Mouse (Mus musculus) hindbrain, postnatal 0 days (tissue): ENCODE measurements around the gene Dapk3. TPM values are rescaled to one million over a fixed set of nuclear protein-coding genes. Genes with fewer than 3 reads are reported as not detected.

ENCODE experiments used
- ATAC-seq: fragments of 200-750 bp; cut with Nextera tagmentation; 2 replicates; pipeline ENCODE4 v1.8.0; 2017; ENCODE audit warnings: mild to moderate bottlenecking, moderate TSS enrichment, moderate library complexity
- DNase-seq: peaks from one replicate; pipeline ENCODE4 v3.0.0-alpha.2; 2015; ENCODE audit warnings: low spot score
- H3K27ac ChIP-seq: fragments of 300-500 bp; sonication (generic); 2 replicates; pipeline ENCODE4 v1.5.1; 2014; ENCODE audit warnings: mild to moderate bottlenecking
- H3K27me3 ChIP-seq: fragments of 300-500 bp; sonication (generic); 2 replicates; pipeline ENCODE4 v1.6.1; 2014; ENCODE audit warnings: low read length, mixed read lengths; ENCODE audit not compliant: insufficient read depth
- H3K36me3 ChIP-seq: fragments of 300-500 bp; sonication (generic); 2 replicates; pipeline ENCODE4 v1.6.1; 2014; ENCODE audit warnings: low read length, mixed read lengths; ENCODE audit not compliant: insufficient read depth
- H3K4me1 ChIP-seq: fragments of 300-500 bp; sonication (generic); 2 replicates; pipeline ENCODE4 v1.6.1; 2014; ENCODE audit warnings: antibody characterized with exemption, low read length, mixed read lengths; ENCODE audit not compliant: insufficient read depth
- H3K4me2 ChIP-seq: fragments of 300-500 bp; sonication (generic); 2 replicates; pipeline ENCODE4 v1.6.1; 2014; ENCODE audit warnings: low read depth, mild to moderate bottlenecking, low read length, moderate library complexity, mixed read lengths
- H3K4me3 ChIP-seq: fragments of 300-500 bp; sonication (generic); 2 replicates; pipeline ENCODE4 v1.5.1; 2014; ENCODE audit warnings: low read length
- H3K9ac ChIP-seq: fragments of 300-500 bp; sonication (generic); replicated peaks from 2 replicates; pipeline ENCODE4 v1.6.1; 2014; ENCODE audit warnings: mild to moderate bottlenecking, low read length, moderate library complexity, mixed read lengths
- H3K9me3 ChIP-seq: fragments of 300-500 bp; sonication (generic); 2 replicates; pipeline ENCODE4 v1.6.1; 2016; ENCODE audit warnings: low read length, mixed read lengths
- CTCF ChIP-seq: IDR thresholded peaks from 2 replicates; pipeline ENCODE4 v1.5.1; 2016; ENCODE audit warnings: antibody characterized with exemption, control low read depth, low read depth
- WGBS: fragments of 180-500 bp; shearing (Covaris S2); extraction: QIAGEN DNeasy Blood & Tissue Kit; methylation state at CpG from one replicate; pipeline ENCODE4 v1.1.7; 2014; 5-methylcytosine and 5-hydroxymethylcytosine counted together
- polyA plus RNA-seq: library from polyadenylated mRNA; unstranded; fragments of >200 nt; fragmentation: Nextera tagmentation; extraction: Ambion mirVana; gene quantifications from 2 replicates; pipeline ENCODE4 v1.2.1, GENCODE M21; 2015
- total RNA-seq: library from RNA; depleted of rRNA; stranded (reverse); fragments of >200 nt; gene quantifications from 2 replicates; pipeline ENCODE4 v1.2.3, GENCODE M21; 2014

The Dapk3 gene
- total and polyA plus RNA-seq, 2 experiments from 2014 or later: 52.3 to 69.7 TPM

DNA sequence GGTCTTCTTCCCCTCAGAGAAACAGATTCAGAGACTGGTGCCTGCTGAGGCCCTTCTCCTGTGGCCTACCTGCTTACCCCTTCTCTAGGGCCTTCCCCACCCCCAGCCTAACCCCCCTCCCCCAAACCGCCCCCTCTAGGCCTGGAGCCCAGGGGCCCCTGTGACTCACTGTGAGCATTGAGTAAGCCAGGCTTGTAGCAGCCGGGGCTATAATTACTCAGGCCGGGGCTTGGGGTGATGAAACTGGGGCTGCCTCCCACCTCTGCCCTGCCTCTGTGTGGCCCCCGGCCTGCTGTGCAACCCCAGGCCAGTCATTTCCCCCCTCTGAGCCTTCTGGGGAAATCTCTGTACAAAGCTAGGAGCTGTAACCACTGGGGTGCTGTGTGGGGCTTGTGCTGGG is 36.5 kb upstream of the Dapk3 start:
- H3K27ac ChIP-seq: no peak overlapping the region
- H3K27me3 ChIP-seq: no peaks in the 10 kb centered on the region
- peaks cover 58% of the 10 kb centered on the region for H3K36me3 ChIP-seq
- no peak overlapping the region for H3K4me2 ChIP-seq
- no peaks in the 10 kb centered on the region for H3K4me1 ChIP-seq
- no peak for ATAC-seq
- H3K9me3 ChIP-seq: no peaks in the 10 kb centered on the region
- no peak for DNase-seq
- no peak overlapping the region for H3K4me3 ChIP-seq
- no peak overlapping the region for H3K9ac ChIP-seq
- TF ChIP-seq CTCF: no peak
- WGBS: 89% methylated on average over 4 of the region's 4 CpGs

DNA sequence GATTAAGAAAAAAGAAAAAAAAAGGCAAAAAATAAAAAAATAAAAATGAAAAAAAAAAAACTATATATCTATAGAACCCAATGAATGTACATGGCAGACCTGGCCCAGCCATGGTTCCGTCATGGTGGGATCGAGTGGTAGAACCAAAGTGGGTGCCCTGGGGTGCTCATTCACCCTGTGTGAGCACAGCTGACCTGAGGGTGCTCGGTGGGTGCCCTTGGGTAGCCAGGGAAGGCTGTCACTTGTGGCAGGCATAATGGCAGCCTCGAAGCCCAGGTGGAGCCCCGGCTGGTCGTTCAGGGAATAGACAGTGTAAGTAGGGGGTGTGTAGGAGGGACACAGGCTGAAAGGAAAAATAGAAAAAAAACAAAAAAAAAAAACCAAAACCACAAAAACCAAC is 31.5 kb upstream of the Dapk3 start:
- Histone ChIP-seq H3K27me3 (no peaks in the 10 kb centered on the region), H3K4me3 (no peak overlapping the region), H3K27ac (no peak overlapping the region), H3K4me2 (no peak overlapping the region), H3K9ac (no peak overlapping the region), H3K36me3 (peaks cover 66% of the 10 kb centered on the region), H3K9me3 (no peaks in the 10 kb centered on the region), H3K4me1 (no peaks in the 10 kb centered on the region)
- no peak for DNase-seq
- 72% methylated on average over 6 of the region's 6 CpGs for WGBS
- ATAC-seq: no peak
- TF ChIP-seq CTCF: no peak

DNA sequence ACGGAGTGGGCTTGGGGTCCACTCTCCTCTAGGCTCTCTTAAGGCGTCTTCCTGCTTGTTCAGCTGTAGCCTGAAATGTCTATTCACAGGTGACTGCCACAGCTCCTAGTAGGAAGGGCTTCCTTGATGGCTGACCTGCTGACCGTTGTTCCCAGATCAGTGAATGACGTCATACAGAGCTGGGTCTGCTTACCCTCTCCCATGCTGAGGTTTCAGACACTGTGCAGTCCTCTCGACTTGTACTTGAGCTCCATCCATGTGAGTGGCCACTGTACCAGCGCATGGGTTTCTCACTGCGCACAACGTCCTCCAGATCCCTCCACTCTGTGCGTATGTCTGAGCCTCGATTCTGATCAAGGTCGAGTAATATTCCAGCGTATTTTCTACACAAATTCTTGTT is 30.2 kb upstream of the Dapk3 start:
- Histone ChIP-seq H3K27ac (no peak overlapping the region), H3K4me3 (no peak overlapping the region), H3K4me1 (no peaks in the 10 kb centered on the region), H3K4me2 (no peak overlapping the region), H3K27me3 (no peaks in the 10 kb centered on the region), H3K36me3 (peaks cover 67% of the 10 kb centered on the region), H3K9ac (no peak overlapping the region), H3K9me3 (no peaks in the 10 kb centered on the region)
- DNase-seq (no peak), ATAC-seq (no peak)
- TF ChIP-seq CTCF: no peak
- WGBS: 77% methylated on average over 12 of the region's 12 CpGs

DNA sequence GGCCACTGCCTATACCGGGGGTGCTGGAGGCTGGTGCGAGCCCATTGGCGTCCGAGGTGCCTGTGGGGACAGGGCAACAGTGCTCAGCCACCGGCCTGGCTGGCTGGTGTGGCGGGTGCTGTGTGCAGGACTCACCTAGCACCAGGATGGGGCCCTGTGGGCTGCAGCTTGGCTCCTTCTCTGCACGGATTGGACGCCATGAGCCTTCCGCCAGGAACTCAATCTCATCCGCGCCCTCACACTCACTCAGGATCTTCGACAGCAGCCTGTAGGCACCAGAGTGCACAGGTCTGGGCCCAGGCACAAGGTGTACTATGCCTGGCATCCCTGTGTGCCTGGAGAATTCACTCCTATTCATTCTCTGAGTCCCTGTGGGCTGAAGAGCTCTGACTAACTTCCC is 28.5 kb upstream of the Dapk3 start:
- no peak overlapping the region for H3K27ac ChIP-seq
- no peaks in the 10 kb centered on the region for H3K4me1 ChIP-seq
- H3K4me3 ChIP-seq: no peak overlapping the region
- no peak for DNase-seq
- no peak for ATAC-seq
- H3K9ac ChIP-seq: no peak overlapping the region
- 96% methylated on average over 12 of the region's 12 CpGs for WGBS
- no peak overlapping the region for H3K4me2 ChIP-seq
- TF ChIP-seq CTCF: no peak
- no peaks in the 10 kb centered on the region for H3K9me3 ChIP-seq
- H3K27me3 ChIP-seq: no peaks in the 10 kb centered on the region
- H3K36me3 ChIP-seq: peaks cover 61% of the 10 kb centered on the region

DNA sequence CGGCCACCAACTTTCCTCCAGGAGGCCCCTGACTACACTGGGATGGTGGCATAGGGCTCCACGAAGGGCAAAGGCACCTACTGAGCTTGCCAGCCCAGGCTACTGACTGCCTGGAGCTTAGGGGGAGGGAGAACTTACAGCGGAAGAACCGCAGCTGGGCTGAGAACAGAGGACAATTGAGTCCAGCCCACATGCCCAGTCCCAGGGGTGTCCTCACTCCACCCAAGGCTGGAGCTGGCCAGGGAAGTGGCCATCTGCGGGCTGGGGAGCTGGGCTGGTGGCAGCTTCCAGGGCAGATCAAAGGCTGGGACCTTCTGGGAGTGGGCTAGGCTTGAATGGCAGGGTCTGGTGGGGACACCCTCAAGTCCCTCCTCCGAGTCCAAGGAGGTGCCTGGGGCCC is 28.1 kb upstream of the Dapk3 start:
- 77% methylated on average over 6 of the region's 6 CpGs for WGBS
- Histone ChIP-seq H3K4me3 (no peak overlapping the region), H3K9me3 (no peaks in the 10 kb centered on the region), H3K4me2 (no peak overlapping the region), H3K36me3 (peaks cover 57% of the 10 kb centered on the region), H3K4me1 (no peaks in the 10 kb centered on the region), H3K27me3 (no peaks in the 10 kb centered on the region), H3K27ac (no peak overlapping the region), H3K9ac (no peak overlapping the region)
- TF ChIP-seq CTCF: no peak
- ATAC-seq (no peak), DNase-seq (no peak)

DNA sequence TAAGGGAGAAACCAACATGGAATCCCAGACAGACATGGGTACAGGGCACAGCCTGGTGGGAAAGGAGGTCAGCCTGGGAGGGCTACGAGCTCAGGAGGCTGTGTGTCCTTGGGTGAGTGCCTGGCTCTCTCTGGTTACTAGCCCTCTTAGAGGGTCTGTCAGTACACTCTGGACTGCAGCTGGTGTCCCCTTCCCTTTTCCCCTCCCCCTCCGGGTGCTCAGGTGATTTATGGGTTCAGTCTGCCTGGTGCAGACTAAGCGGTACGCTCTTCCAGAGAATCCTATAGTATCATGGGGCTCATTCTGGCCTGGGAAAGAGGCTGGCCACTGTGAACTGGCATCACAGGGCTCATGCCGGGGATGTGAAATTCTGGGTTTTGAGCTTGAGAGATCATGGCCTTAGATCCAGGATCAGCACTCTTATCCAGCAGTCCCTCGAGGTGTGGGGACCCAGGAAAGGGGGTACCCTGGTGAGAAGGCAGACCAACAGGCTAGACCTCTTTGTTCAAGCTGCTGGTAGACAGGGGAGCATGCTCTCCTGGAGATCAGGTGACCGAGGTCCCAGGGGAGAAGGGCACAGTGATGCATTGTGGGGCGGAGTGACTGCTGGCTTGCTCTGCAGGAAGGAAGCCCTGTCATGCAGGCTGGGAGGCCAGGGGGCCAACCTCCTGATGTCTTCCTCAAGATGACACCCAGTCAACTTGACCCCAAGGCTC is 21.0 kb upstream of the Dapk3 start:
- H3K4me3 ChIP-seq: no peak overlapping the region
- H3K27ac ChIP-seq: no peak overlapping the region
- DNase-seq: no peak
- no peak for TF ChIP-seq CTCF
- no peak overlapping the region for H3K9ac ChIP-seq
- no peaks in the 10 kb centered on the region for H3K27me3 ChIP-seq
- no peak overlapping the region for H3K4me2 ChIP-seq
- peaks cover 3% of the 10 kb centered on the region; the same call in 1 of the 2 replicates for H3K4me1 ChIP-seq
- no peaks in the 10 kb centered on the region for H3K9me3 ChIP-seq
- no peak for ATAC-seq
- WGBS: 82% methylated on average over 8 of the region's 8 CpGs
- peaks cover 45% of the 10 kb centered on the region for H3K36me3 ChIP-seq

DNA sequence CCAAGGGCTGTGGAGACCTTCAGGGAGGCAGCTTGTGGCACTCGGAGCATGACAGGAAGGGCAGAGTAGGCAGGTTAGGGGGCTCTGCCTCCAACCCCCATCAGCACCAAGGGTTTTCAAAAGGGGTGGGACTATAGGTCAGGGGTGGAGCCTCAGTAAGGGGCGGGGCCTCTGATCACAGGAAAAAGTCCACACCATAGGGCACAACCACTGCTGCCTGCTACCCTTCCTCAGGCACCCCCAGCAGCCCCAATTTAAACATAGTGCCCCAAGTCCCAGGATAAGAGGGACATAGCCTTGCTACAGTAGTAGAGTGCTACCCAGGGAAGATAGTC is 20.5 kb upstream of the Dapk3 start:
- Histone ChIP-seq H3K36me3 (peaks cover 40% of the 10 kb centered on the region), H3K4me2 (no peak overlapping the region), H3K9me3 (no peaks in the 10 kb centered on the region), H3K4me1 (peaks cover 5% of the 10 kb centered on the region; the same call in 1 of the 2 replicates), H3K27me3 (no peaks in the 10 kb centered on the region), H3K4me3 (no peak overlapping the region), H3K27ac (no peak overlapping the region), H3K9ac (no peak overlapping the region)
- ATAC-seq: no peak
- 83% methylated on average over 2 of the region's 2 CpGs for WGBS
- TF ChIP-seq CTCF: no peak
- DNase-seq: no peak
